Mouse (Mus musculus): ENCODE measurements around the gene Tbc1d14. TPM values are rescaled to one million over a fixed set of nuclear protein-coding genes. Genes with fewer than 3 reads are reported as not detected.
A peak's percentile ranks its signal among the peaks of the same experiment; 100 is the strongest.

Gene Tbc1d14
- total RNA-seq, 2 experiments from 2014 or later: 90.1 to 92.7 TPM

DNA sequence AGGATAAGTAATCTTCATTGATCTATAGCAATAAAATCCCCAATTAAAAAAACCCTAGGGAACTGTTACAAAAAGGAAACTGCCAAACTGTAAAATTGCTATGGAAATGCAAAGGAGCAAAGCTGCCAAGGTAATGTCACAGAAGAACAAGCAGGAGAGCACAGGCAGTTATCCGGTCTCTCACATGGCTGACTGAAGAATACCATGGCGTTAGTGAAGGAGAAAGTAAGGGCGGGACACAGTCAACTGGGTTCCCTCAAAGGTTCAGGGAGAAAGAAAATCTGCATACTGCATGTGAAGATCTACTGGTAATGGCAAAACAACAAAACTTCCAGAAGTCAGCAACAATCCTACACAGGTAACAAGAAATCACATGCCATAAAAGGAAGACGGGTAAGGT lies 36.8 kb downstream of the Tbc1d14 start:
- DNase-seq (ENCODE audit: low spot score in 2 of 2): no peak

DNA sequence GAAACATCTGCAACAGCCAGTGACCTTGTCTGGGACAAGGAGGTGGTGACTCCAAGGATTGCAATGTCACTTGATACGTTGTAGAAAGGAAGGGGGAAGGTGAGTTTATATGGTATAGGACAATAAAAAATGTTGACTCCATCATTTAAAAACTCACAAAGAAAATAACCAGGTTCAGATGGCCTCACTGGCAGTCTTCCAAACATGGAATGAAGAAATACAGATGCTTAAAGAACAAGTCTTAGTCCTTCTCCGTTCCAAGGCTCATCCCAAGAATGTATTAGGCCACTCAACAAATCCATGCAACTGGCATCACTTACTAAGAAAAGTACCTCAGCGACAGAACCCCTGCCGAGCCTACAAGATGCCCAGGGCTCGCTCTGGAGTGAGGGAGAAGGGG lies 38.6 kb downstream of the Tbc1d14 start:
- DNase-seq (ENCODE audit: low spot score in 2 of 2): no peak

DNA sequence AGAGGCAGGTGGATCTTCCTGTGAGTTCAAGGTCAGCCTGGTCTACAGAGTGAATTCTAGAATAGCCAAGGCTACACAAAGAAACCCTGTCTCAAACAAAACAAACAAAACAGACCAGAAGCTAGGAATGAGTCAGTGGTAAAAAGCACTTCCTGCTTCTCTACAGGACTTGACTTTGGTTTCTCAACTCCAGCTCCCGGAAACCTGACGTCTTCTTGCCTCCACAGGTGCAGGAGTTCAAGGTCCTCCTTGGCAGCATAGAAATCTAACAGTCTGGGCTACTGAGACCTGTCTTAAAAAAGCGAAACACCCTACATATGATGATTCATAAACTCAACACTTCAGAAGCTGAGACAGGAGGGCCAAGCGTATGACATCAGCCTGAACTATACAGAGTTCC lies 39.2 kb downstream of the Tbc1d14 start:
- DNase-seq (ENCODE audit: low spot score in 2 of 2): no peak

DNA sequence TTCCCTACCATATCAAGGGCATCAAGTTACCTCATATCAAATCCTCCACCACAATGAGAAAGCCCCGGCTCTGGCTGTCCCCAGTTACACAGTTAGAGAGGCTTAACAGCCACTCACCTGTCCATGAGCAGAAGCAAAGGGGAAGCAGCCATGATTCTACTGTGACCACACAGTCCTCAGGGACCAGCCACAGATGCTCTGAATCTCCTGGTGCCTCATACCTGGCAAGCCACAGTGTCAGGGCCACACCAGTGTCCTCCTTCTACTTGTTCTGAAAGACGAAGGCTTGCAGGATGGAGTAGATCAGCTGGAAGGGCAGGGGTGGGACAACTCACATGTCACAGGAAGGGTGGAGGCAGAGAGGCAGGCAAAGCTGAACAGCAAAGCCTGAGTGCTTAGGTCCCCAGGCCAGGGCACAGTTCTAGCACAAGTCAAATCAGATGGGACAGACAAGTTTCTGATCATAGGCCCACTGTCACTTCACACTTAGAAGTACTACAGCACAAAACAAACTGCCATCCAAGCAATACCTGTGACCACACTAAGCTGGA lies 39.9 kb downstream of the Tbc1d14 start:
- no peak for DNase-seq (ENCODE audit: low spot score in 2 of 2)

DNA sequence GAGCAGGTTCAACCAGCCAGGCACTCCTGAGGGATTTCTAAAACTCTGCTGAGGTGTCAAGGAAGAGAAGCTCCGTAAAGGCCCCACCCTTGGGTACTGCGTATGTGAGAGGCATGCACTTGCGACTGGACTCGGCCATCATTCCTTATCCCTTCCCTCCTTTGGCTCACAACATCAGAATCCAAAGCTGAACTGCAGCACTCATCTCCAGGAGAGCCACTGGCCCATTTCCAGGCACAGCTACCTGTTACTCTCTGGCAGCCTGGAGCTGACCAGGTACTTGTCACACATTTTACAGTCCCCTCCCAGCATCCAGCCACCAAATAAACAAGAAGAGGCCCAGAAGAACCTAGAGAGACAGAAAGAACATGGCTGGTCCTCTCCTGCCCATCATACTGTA lies 40.7 kb downstream of the Tbc1d14 start:
- no peak for DNase-seq (ENCODE audit: low spot score in 2 of 2)

DNA sequence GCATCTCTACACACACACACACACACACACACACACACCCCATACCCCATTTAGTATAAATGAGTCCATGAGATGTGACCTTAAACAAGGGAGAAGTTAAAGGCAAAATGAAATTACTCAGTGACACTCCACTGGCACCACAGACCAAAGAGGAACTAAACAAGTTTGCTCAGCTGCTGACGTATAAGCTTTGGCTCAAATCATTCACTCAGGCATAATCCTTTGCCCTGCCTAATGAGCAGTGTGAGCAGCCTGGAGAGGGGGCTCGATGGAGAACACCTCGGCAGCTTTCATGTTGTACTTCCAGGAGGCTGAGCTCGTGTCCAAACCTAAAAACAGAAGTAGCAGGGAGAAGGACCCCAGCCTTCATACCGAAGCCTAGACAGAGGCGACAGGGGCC lies 43.8 kb downstream of the Tbc1d14 start:
- no peak for DNase-seq (ENCODE audit: low spot score in 2 of 2)

DNA sequence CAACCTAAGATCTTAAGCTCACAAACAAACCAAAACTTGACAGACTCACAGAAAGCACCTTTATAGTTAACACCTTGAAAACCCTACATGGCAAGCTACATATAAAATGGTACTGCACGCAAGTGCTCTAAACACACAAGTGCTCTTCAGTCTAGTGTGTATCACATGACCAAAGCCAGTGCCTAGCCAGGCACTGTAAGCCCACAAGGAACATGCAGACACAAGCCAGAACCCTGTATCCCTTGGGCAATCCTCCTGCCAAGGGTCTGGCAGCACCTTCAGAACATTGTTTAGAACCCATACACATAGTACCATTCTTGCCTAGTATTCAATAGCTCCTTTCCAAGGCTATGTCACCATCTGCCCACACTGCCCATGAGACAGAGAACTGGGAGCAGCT lies 48.3 kb downstream of the Tbc1d14 start:
- no peak for DNase-seq (ENCODE audit: low spot score in 2 of 2)

DNA sequence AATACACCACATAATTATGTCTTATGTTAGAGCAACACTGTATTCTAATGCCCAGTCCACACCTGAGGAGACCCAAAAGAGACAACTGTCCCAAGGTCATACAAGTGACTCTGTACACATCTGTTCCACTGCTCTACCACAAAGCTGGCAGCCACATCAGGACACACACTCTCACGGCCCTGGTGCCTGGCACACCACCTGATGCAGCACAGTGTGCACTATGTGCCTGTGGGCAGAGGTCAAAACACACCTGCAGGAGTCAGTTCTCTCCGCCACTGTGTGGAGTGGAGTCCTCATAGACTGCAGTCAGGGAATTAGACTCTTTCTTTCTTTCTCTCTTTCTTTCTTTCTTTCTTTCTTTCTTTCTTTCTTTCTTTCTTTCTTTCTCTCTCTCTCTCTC lies 52.1 kb downstream of the Tbc1d14 start:
- no peak for DNase-seq (ENCODE audit: low spot score in 2 of 2)

DNA sequence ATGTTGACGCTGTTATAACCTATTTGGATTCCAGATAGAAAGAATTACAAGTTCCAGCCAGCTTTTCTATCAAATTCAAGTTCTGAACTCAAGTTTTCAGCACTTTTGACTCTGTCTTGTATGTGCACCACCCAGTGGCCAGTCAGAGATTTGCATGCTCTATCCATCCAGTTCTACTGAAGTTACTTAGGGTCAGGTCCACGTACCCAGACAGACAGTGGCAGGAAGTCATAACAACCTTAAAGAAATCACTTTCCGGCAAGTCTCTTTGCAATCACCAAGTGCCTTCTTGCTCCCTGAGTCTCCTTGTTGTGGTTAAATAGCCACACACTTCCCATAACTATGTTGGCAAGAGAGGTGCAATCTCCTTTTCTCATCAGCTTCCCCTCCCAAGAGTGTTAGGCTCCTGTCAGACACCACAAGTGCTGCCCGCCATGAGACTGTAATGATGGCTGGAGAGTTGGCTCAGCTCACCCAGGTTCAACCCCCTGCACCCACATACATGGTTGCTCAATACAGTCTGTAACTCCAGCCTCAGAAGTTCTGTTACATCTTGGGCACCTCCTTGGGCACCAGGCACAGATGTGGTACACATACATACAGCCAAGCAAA lies 54.4 kb downstream of the Tbc1d14 start:
- peak; percentile 67 to 77 for DNase-seq (ENCODE audit: low spot score in 2 of 2)

DNA sequence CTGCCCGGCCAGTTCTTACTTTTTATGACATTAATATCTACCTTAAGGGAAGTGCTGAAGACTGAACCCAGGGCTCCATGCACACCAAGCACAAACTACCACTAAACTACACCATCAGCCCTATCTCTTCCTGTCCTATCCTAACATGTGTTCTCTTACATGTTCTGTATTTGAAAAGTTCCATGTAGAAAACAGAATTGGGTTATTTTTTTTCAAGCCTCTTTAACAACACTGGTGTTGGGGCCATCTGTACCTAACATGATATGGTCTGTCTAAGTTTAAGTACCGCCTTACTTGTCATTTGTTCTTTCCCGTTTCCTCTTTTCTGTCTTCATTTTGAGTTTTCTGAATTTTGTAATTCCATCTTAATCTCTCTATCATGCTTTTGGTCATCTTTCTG lies 56.7 kb downstream of the Tbc1d14 start:
- no peak for DNase-seq (ENCODE audit: low spot score in 2 of 2)

DNA sequence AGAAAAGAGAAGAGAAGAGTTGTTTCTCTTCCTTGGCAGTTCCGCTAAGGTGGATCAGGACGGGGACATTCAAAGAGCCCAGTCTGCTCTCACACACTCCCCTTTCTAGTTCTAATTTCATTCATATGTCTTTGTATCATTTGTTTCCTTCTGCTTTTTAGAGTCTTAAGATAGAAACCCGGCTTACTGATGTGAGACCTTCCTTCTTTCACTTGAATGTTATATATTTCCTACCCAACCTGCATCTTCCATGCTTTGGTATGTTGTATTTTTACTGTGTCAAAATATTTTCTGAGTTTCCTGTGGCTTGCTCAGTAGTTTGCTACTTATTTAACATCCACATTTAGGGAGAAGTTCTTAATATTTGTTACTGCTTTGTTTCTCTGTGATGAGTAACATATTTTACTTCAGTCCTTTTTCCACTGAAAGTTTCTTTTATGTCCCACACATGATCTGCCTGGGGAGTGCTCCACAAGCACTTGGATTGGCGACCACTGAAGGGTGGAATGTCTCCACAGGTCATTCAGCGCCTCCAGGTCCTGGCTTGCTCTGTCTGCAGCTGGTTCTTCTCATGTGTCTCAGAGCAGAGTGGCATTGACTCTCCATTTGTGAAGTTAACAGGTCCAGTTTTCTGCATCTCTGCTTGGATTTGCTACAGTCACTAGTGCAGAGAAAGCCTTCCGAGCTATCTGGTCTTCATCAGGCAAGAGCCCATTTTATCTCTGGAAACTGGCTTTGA lies 57.5 kb downstream of the Tbc1d14 start:
- DNase-seq (ENCODE audit: low spot score in 2 of 2): no peak

DNA sequence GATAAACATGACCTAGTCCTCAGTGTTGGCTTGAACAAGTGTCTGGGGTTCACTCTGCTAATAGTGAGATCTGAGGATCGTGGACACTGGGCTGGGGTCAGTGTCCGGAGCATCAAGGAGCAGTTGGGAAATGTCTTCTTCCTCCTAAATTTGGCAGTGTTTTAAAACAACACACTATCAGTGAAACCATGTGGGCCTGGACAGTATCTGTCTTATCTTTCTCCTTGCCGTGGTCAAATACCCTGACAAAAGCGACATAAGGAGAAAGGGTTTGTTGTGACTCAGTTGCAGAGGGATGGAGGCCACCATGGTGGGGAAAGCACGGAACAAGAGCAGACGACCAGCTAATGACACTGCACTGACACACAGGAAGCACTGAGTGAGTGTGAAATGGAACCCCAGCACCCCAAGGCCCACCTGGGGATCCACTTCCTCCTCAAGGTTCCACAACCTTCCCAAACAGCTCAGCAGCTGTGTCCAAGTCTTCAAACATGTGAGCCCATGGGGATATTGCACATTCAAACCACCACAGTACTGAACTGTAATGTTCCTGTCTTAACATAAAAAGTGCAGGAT lies 58.5 kb downstream of the Tbc1d14 start:
- DNase-seq (ENCODE audit: low spot score in 2 of 2): no peak

DNA sequence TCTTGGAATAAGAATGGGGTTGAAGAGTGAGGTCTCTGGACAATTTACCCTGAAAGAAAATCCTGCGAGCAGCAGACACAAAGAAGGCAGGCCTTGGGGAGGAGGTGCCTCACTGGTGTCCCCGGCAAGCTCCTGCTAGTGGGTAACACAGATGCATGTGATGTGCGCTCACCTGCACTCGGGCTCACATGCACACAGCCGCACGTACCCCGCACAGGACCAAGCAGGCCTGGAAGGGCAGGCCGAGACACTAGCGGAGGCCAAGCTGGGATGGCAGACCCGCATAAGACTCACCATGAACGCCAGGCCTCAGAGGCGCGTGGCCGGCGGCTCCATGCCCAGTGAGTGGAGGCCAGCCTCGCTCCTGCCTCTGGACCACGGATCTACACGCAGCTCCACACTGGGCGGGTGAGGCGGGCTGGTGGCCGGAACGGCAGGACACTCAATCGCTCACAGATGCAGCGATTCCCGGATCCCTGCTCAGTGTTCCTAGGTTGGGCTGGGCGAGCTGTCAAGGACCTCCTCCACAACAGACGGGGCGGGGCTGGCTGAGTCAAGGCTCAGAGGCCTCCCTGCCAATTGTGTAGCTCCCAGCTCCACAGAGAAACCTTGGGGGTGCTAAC lies 62.8 kb downstream of the Tbc1d14 start:
- peak; percentile 90 to 94 for DNase-seq (ENCODE audit: low spot score in 2 of 2)

DNA sequence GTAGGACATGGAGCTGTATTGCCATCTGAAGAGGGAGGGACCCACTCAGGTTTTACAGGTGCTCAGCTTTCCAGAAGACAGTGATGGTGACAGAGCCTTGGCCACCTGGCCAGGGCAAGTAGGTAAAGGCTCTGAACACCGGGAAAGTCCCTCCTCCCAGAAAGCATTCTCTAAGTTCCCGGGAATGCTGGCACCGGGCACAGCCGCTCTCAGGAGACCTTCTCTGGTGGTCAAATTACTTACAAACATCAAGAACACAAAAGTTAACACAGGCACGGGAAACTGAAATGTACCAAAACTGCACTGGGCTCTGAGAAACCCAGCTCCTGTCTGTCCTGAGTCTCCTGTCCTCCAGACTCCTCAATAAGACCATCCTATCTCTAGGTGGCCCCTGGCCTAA lies 63.4 kb downstream of the Tbc1d14 start:
- DNase-seq (ENCODE audit: low spot score in 2 of 2): no peak

DNA sequence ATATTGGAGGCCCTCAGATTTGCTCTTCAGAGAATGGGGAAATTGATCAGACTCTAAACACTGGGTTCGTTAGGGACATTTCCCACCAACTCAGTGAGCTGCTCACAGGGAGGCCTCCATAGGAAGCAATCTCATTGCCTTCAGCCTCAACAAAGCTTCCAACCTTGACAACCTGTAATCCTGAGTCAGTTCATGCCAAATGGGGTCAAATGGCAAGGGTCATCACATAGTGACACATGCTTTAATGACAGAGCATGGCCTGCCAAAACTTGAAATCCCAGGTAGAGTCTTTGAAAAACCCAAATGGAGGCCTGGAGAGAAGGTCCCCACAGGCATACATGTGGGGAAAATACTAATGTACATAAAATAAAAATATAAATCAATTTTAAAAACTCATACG lies 66.2 kb downstream of the Tbc1d14 start:
- DNase-seq (ENCODE audit: low spot score in 2 of 2): no peak

DNA sequence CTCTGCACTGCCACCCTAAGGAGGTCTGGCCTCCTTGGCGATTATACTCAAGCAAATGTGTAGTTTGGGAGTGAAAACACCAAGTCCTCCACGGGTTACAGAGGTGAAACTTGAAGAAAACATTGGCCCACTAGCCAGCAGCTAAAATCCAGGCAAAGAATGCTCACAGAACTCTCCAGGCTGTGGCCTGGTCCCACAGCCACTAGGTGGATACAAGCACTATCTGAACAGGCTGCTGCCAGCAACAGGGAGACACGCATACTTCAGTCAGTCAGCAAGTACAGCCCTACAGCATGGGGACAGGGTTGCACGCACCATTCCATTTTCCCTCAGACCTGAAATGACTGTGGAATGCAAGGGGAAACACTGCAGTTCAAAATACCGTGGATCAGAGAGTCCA lies 66.8 kb downstream of the Tbc1d14 start:
- peak in 1 of 2 experiments; percentile 26 for DNase-seq (ENCODE audit: low spot score in 2 of 2)

DNA sequence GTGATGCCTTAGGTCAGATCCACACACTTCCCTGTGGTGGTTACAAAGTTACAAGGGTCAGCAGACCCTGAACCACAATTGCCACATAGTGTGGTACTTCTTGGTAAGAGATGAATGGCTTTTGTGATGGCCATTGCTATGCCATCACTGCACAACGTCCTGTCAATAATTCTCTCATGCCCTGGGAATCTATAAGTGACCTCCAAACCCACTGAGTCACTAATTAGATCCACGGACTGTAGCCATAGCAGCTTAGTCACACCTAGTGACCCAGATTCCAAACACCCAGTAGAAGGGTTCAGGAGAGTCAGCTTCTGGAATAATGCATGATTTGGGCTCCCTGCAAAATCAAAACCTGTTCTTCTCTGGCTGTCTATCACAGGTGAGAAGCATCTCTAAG lies 67.9 kb downstream of the Tbc1d14 start:
- DNase-seq (ENCODE audit: low spot score in 2 of 2): no peak

DNA sequence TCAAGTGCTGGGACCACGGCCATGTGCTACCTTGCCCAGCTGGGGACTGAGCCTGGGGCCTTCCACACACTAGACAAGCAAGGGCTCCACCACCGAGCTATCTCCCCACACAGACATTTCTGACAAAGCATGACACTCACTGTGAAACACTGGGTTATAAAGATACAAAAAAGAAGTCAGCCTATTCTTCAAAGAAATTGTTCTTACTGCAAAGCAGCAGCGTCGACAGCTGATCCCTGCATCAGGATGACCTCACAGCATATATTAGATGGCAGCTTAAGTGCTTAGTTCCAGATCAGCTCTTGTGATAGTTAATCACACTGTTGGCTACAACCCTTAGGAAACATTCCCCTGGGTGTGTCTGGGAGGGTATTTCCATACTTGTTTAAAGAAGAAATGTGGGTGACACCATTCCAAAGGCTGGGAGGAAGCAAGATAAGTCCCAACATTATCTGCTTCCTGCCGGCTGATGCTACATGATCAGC lies 69.8 kb downstream of the Tbc1d14 start:
- DNase-seq (ENCODE audit: low spot score in 2 of 2): no peak

DNA sequence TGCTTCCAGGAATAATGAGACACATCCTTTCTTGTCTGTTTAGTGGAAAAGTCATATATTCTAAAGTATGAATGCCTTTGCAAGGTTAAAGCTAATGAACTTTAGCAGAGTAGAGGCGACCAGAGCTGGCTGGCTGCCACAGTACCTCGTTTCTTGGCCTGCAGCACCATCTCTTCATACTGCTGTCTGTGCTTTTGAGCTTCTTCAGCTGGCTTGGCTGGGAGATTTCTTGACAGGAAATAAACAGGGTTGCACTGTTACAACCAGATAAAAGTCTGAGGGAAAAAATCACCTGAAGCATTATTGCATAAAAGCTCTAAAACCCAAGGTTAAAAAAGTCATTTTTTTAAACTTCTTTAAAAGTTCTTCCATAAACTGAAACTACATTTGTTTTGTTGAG lies 70.3 kb downstream of the Tbc1d14 start:
- no peak for DNase-seq (ENCODE audit: low spot score in 2 of 2)

DNA sequence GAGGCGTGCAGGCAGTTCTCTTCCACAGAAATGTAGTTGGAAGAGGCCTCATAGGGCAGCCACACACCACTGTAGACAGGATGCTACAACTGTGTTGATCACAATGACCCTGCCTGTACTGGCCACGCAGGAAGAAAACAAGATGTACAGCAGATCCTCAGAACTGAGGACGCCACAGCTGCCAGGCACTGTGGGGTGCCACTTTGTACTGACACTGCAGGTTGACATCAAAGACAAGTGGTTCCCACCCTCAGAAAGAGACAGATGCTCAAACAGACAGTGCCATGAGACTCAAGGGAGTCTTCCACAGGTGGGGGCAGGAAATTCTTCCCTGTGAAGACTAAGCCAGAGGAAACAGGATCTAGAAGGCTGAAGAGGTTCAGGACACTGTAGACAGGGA lies 73.3 kb downstream of the Tbc1d14 start:
- no peak for DNase-seq (ENCODE audit: low spot score in 2 of 2)

DNA sequence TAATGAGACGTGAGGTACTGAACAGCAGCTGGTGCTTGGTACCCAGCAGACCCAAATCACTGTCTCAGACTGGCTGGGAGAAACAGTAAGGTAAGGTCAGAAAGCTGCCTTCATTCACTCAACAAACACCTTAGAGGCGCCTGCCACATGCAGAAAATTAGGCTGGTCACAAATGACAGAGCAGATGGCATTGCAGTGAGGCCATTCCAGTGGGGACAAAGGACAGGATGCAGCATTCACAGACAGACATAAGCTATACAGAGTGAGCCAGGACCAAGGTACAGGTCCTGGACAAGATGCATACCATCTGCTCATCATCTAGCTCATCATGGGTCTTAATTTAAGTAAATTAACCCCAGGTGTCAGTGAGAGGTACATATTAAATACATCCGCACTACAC lies 75.5 kb downstream of the Tbc1d14 start:
- DNase-seq (ENCODE audit: low spot score in 2 of 2): no peak

DNA sequence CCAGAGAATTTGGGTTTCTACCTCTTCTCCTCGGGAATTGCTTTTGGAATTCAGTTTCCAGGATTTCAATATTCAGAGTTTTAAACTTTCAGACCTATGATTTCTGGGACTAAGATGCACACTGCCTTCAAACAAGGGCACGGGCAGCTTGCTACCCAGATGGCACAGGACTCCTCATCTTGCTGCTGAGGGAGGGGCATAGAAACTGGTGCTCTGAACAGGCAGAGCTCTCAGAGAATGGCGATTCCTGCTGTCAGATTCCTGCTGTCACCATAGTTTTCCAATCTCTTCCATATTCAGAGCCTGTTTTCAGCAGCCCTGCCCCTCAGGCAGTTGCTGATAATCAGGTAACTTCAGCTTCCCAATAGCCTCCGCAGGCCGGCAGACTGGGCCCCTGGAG lies 77.5 kb downstream of the Tbc1d14 start:
- peak in 1 of 2 experiments; percentile 30 for DNase-seq (ENCODE audit: low spot score in 2 of 2)

Data from layer of hippocampus, postnatal 10 days (tissue).